Mouse (Mus musculus): ENCODE results near the gene Coq8b. TPM values are rescaled to one million over a fixed set of nuclear protein-coding genes. Genes with fewer than 3 reads are reported as not detected.

Coq8b gene
- 15.1 and 18.1 TPM in 2 replicates for polyA plus RNA-seq (2014; fragmentation: Nextera tagmentation; extraction: Ambion mirVana)

DNA sequence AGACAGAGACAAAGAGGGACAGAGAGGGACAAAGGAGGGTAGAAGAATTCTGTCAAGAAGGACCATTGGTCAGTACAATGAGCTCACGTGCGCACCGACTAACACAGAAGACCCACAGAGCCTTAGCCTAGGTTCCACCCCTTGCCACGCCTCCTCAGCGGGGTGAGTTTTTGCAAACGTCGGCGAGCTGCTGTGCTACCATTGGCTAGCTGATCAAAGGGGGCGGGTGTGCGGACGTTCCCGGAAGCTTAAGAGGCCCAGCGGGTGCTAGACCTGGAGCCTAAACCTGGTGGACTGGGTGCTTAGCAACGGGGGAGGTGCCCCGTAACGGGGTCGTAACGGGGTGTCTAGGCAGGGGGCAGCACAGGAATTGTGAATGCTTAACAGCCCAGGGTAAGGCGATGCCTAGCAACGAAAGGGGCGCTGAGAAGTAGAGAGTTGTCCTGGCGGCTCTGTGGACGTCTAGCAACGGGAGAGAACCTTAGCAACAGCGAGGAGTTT is at the start of gene Coq8b:
Gene Coq8b (plus strand): TSS at position 243 of the 501 bp plus-strand sequence.
- no peaks in the 10 kb centered on the region for H3K27me3 ChIP-seq (ENCODE audit: control insufficient read depth, insufficient read depth, low read length)
- under 1% methylated on average over 25 of the region's 25 CpGs for WGBS
- H3K4me1 ChIP-seq (replicated peaks; ENCODE audit: control insufficient read depth, insufficient read depth, low read length) = no peaks in the 10 kb centered on the region; the same call in 1 of the 2 replicates
- peak; percentile 97 for DNase-seq (ENCODE audit: low spot score)
- no peaks in the 10 kb centered on the region for H3K36me3 ChIP-seq (ENCODE audit: control insufficient read depth, insufficient read depth, low read length)
- peak; percentile 91 for ATAC-seq (replicated peaks; ENCODE audit: low FRiP score)
- peak within 1 kb of the TSS; percentile 49 for H3K4me2 ChIP-seq (ENCODE audit: low read depth, low read length, severe bottlenecking)
- peak within 1 kb of the TSS; percentile 57 for H3K9ac ChIP-seq (ENCODE audit: low read length)
- no peaks in the 10 kb centered on the region for H3K9me3 ChIP-seq (ENCODE audit: control insufficient read depth, low read length)
- peak within 1 kb of the TSS; percentile 44 for H3K4me3 ChIP-seq (ENCODE audit: low read depth, low read length)
- H3K27ac ChIP-seq (ENCODE audit: low read depth, low read length) = peak within 1 kb of the TSS; percentile 78

DNA sequence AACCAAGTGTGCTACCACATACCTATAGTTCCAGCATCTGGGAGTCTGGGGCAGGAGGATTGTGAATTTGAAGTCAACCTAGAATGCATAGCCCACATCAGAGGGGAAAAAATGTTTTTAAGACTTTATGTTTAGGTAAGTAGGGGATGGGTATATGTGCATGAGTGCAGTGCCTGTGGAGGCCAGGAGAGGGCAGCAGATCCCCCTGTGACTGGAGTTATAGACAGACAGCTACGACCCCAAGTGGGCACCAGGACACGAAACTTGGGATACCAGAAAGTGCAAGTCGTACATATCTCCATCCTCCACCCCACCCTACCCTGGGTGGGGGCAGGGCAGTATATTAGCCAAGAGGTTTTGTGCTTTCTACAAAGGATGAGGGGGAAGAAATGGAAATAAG is 47.9 kb upstream of the Coq8b start:
- DNase-seq (ENCODE audit: low spot score) (peak; percentile 84), ATAC-seq (replicated peaks; ENCODE audit: low FRiP score) (no peak)
- H3K36me3 ChIP-seq (ENCODE audit: control insufficient read depth, insufficient read depth, low read length) = peaks cover 39% of the 10 kb centered on the region
- H3K27me3 ChIP-seq (ENCODE audit: control insufficient read depth, insufficient read depth, low read length) = no peaks in the 10 kb centered on the region
- no peak overlapping the region for H3K9ac ChIP-seq (ENCODE audit: low read length)
- no peaks in the 10 kb centered on the region for H3K9me3 ChIP-seq (ENCODE audit: control insufficient read depth, low read length)
- H3K4me2 ChIP-seq (ENCODE audit: low read depth, low read length, severe bottlenecking) = no peak overlapping the region
- no peaks in the 10 kb centered on the region for H3K4me1 ChIP-seq (replicated peaks; ENCODE audit: control insufficient read depth, insufficient read depth, low read length)
- WGBS = 72% methylated on average over 3 of the region's 3 CpGs
- no peak overlapping the region for H3K4me3 ChIP-seq (ENCODE audit: low read depth, low read length)
- no peak overlapping the region for H3K27ac ChIP-seq (ENCODE audit: low read depth, low read length)

DNA sequence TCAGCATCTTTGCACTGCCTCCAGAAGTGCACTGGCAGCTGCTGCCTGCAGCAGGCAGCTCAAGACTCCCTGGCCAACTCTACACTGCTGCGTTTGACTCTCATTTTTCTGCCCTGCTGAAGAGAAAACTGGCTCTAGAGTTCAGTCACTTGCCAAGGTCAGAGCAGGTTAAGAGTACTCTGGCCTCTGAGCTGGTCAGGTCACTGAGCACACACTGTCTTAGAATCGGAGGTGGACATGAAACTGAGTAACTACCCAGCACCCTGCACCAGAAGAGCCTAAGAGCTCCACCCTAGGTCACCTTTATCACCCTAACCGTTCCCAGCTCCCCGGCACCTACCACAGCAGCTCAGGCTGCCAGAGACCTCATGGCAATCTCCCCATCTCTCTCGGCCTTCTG is 46.8 kb upstream of the Coq8b start:
- Histone ChIP-seq H3K27ac (ENCODE audit: low read depth, low read length) (no peak overlapping the region), H3K27me3 (ENCODE audit: control insufficient read depth, insufficient read depth, low read length) (no peaks in the 10 kb centered on the region), H3K36me3 (ENCODE audit: control insufficient read depth, insufficient read depth, low read length) (peaks cover 49% of the 10 kb centered on the region), H3K9ac (ENCODE audit: low read length) (no peak overlapping the region), H3K4me2 (ENCODE audit: low read depth, low read length, severe bottlenecking) (no peak overlapping the region), H3K4me3 (ENCODE audit: low read depth, low read length) (no peak overlapping the region), H3K9me3 (ENCODE audit: control insufficient read depth, low read length) (no peaks in the 10 kb centered on the region), H3K4me1 (replicated peaks; ENCODE audit: control insufficient read depth, insufficient read depth, low read length) (no peaks in the 10 kb centered on the region)
- WGBS = 92% methylated on average over 5 of the region's 5 CpGs
- no peak for DNase-seq (ENCODE audit: low spot score)
- ATAC-seq (replicated peaks; ENCODE audit: low FRiP score) = no peak

GRCm38 (mm10) chr7:27189271-27189931 is 43.4 kb upstream of the Coq8b start:
- WGBS = 94% methylated on average over 10 of the region's 10 CpGs
- no peak overlapping the region for H3K27ac ChIP-seq (ENCODE audit: low read depth, low read length)
- H3K27me3 ChIP-seq (ENCODE audit: control insufficient read depth, insufficient read depth, low read length) = no peaks in the 10 kb centered on the region
- no peak overlapping the region for H3K4me2 ChIP-seq (ENCODE audit: low read depth, low read length, severe bottlenecking)
- no peaks in the 10 kb centered on the region for H3K9me3 ChIP-seq (ENCODE audit: control insufficient read depth, low read length)
- no peak overlapping the region for H3K4me3 ChIP-seq (ENCODE audit: low read depth, low read length)
- H3K4me1 ChIP-seq (replicated peaks; ENCODE audit: control insufficient read depth, insufficient read depth, low read length) = peaks cover 3% of the 10 kb centered on the region; the same call in 1 of the 2 replicates
- H3K36me3 ChIP-seq (ENCODE audit: control insufficient read depth, insufficient read depth, low read length) = peaks cover 64% of the 10 kb centered on the region
- no peak for DNase-seq (ENCODE audit: low spot score)
- H3K9ac ChIP-seq (ENCODE audit: low read length) = no peak overlapping the region
- no peak for ATAC-seq (replicated peaks; ENCODE audit: low FRiP score)

DNA sequence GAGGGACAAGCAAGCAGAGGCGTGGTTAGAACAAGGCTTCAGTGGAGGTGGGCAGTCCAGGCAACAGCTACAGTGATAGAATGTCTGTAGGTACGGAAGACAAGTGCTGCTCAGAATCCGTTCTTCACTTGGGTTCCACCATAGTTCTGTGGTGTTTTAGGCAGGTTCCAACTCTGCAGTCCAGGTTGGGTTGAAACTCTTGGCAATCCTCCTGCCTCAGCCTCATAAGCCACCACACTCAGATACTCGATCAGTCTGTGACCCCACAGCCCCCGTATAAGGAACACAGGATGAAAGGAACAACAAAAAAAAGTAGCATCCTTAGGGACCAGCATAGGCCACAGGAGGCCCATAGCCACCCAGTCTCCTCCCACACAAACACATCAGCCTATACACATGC is 40.4 kb upstream of the Coq8b start:
- no peak for DNase-seq (ENCODE audit: low spot score)
- peaks cover 9% of the 10 kb centered on the region; the same call in 1 of the 2 replicates for H3K4me1 ChIP-seq (replicated peaks; ENCODE audit: control insufficient read depth, insufficient read depth, low read length)
- H3K4me2 ChIP-seq (ENCODE audit: low read depth, low read length, severe bottlenecking) = no peak overlapping the region
- no peak overlapping the region for H3K9ac ChIP-seq (ENCODE audit: low read length)
- H3K27ac ChIP-seq (ENCODE audit: low read depth, low read length) = no peak overlapping the region
- no peaks in the 10 kb centered on the region for H3K9me3 ChIP-seq (ENCODE audit: control insufficient read depth, low read length)
- H3K27me3 ChIP-seq (ENCODE audit: control insufficient read depth, insufficient read depth, low read length) = no peaks in the 10 kb centered on the region
- H3K36me3 ChIP-seq (ENCODE audit: control insufficient read depth, insufficient read depth, low read length) = peaks cover 45% of the 10 kb centered on the region
- 96% methylated on average over 5 of the region's 5 CpGs for WGBS
- H3K4me3 ChIP-seq (ENCODE audit: low read depth, low read length) = no peak overlapping the region
- no peak for ATAC-seq (replicated peaks; ENCODE audit: low FRiP score)

DNA sequence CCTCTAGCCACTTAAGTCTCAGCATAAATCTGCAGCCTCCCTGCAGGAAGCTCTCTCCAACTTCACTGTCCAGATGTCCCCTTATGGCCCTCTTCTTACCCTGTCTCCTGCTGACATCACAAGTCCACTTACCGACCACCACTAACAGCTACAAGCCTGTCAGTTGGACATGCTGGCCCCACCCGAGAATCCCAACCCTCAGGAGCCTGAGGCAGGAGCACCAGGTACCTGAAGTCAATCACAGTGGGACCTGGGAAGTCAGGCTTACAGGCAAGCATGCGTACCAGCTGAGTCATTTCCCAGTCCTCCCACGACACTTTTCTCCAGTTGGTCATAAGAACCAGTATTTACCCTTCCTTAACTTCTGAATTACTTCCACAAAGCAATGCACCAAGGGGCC is 39.1 kb upstream of the Coq8b start:
- Histone ChIP-seq H3K4me1 (replicated peaks; ENCODE audit: control insufficient read depth, insufficient read depth, low read length) (peaks cover 9% of the 10 kb centered on the region; the same call in 1 of the 2 replicates), H3K4me2 (ENCODE audit: low read depth, low read length, severe bottlenecking) (no peak overlapping the region), H3K9ac (ENCODE audit: low read length) (no peak overlapping the region), H3K36me3 (ENCODE audit: control insufficient read depth, insufficient read depth, low read length) (peaks cover 39% of the 10 kb centered on the region), H3K27me3 (ENCODE audit: control insufficient read depth, insufficient read depth, low read length) (no peaks in the 10 kb centered on the region), H3K9me3 (ENCODE audit: control insufficient read depth, low read length) (no peaks in the 10 kb centered on the region), H3K27ac (ENCODE audit: low read depth, low read length) (no peak overlapping the region), H3K4me3 (ENCODE audit: low read depth, low read length) (no peak overlapping the region)
- WGBS = 93% methylated on average over 4 of the region's 4 CpGs
- no peak for DNase-seq (ENCODE audit: low spot score)
- no peak for ATAC-seq (replicated peaks; ENCODE audit: low FRiP score)

DNA sequence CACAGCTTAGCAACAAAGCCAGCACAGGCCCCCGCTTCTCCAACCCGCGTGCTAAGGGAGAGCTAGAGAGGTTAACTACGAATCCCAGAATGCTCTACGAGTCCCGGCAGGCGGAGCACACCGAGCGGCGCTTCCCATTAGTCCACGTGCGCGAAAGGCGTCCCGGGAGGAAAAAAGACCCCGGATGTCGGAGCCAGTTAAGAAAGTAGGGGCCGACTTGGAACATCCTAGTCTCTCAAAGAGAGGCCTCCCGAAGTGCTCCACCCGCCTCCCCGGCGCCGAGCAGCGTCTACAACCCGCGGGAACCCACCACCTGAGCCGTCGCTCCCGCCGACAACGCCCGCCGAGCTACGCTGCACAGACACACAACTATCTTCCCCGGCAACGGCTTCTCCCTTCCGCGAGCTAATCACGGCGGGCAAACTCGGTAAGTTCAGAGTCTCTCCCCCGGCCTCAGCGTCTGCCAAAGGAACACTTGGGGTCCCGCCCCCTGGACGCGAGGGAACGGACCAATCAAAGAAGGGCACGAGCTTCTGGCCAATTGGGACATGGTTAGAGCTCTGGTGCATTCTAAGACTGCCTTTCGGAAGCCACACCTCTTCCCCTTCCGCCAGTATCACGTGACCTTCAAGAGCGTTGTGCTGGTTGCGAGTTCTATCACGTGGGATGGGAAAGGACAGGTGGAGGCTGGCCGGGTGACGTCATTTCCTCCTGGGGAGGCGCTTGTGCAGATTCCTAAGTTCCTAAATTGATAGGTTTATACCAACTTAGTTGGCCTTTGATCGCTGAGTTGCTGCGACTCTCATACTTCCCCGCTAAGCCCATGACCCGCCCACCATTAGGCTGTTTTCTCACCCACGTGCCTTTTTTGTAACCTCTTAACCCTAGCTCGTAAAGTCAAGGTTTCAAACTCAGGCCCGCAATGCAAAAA is 36.9 kb upstream of the Coq8b start, which contains the start of the genes BC024978 and Snrpa:
Gene BC024978 (plus strand): TSS at position 101 of the 931 bp plus-strand sequence.
Gene Snrpa (minus strand): TSS at position 591 of the 931 bp plus-strand sequence.
- peak; percentile 99 for ATAC-seq (replicated peaks; ENCODE audit: low FRiP score)
- H3K36me3 ChIP-seq (ENCODE audit: control insufficient read depth, insufficient read depth, low read length) = peaks cover 17% of the 10 kb centered on the region

DNA sequence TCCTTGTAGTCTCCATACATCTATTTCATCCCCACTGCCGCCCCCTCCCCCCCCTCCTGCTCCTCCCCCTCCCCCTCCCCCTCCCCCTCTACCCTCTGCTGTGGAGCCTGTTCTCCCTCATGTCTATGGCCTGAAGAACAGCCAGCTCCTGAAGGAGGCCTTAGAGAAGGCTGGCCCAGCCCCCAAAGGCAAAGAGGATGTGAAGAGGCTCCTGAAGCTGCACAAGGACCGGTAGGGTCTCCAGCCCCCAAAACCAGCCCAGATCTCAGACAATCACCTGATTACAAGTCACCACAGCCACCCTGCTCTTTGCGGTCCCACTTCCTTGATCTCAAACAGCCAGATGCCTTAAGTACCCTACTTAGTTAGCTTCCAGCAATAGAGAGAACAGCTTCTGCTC is 35.7 kb upstream of the Coq8b start:
- Histone ChIP-seq H3K36me3 (ENCODE audit: control insufficient read depth, insufficient read depth, low read length) (peaks cover 6% of the 10 kb centered on the region), H3K4me3 (ENCODE audit: low read depth, low read length) (no peak overlapping the region), H3K4me2 (ENCODE audit: low read depth, low read length, severe bottlenecking) (no peak overlapping the region), H3K27me3 (ENCODE audit: control insufficient read depth, insufficient read depth, low read length) (no peaks in the 10 kb centered on the region), H3K27ac (ENCODE audit: low read depth, low read length) (no peak overlapping the region), H3K9ac (ENCODE audit: low read length) (no peak overlapping the region), H3K9me3 (ENCODE audit: control insufficient read depth, low read length) (no peaks in the 10 kb centered on the region), H3K4me1 (replicated peaks; ENCODE audit: control insufficient read depth, insufficient read depth, low read length) (peaks cover 9% of the 10 kb centered on the region; the same call in 1 of the 2 replicates)
- WGBS = 83% methylated on average over 3 of the region's 3 CpGs
- DNase-seq (ENCODE audit: low spot score) = no peak
- ATAC-seq (replicated peaks; ENCODE audit: low FRiP score) = no peak

More for the DNA sequence above, 36.9 kb upstream of the Coq8b start, which contains the start of the genes BC024978 and Snrpa:
- DNase-seq (ENCODE audit: low spot score) = peak; percentile 94
- no peaks in the 10 kb centered on the region for H3K27me3 ChIP-seq (ENCODE audit: control insufficient read depth, insufficient read depth, low read length)
- no peaks in the 10 kb centered on the region for H3K9me3 ChIP-seq (ENCODE audit: control insufficient read depth, low read length)
- WGBS = under 1% methylated on average over 64 of the region's 64 CpGs
- H3K9ac ChIP-seq (ENCODE audit: low read length) = peak within 1 kb of the TSS; percentile 93
- H3K4me1 ChIP-seq (replicated peaks; ENCODE audit: control insufficient read depth, insufficient read depth, low read length) = peaks cover 9% of the 10 kb centered on the region; the same call in 1 of the 2 replicates
- H3K4me3 ChIP-seq (ENCODE audit: low read depth, low read length) = peak within 1 kb of the TSS; percentile 85
- peak within 1 kb of the TSS; percentile 95 for H3K4me2 ChIP-seq (ENCODE audit: low read depth, low read length, severe bottlenecking)
- peak within 1 kb of the TSS; percentile 97 for H3K27ac ChIP-seq (ENCODE audit: low read depth, low read length)

Data from forebrain, embryonic 11.5 days (tissue).